Mouse (Mus musculus) C2C12 (cell line): Measurements from ENCODE around the gene Ebf4.

Source experiments
- CEBPB ChIP-seq: IDR thresholded peaks from one replicate; pipeline ENCODE4 v1.6.1; 2011; ENCODE audit warnings: low read depth, mild to moderate bottlenecking, control low read depth, moderate library complexity
- CTCF ChIP-seq: IDR thresholded peaks from one replicate; pipeline ENCODE4 v1.5.1; 2011; ENCODE audit not compliant: control insufficient read depth, insufficient read depth, insufficient read length
- MAX ChIP-seq: IDR thresholded peaks from one replicate; pipeline ENCODE4 v1.6.1; 2011; ENCODE audit warnings: mild to moderate bottlenecking, control low read depth
- MYOD1 ChIP-seq: IDR thresholded peaks from one replicate; pipeline ENCODE4 v1.6.1; 2011; ENCODE audit warnings: low read depth; ENCODE audit not compliant: control insufficient read depth, insufficient read length
- MYOG ChIP-seq: IDR thresholded peaks from one replicate; pipeline ENCODE4 v1.6.1; 2011; ENCODE audit not compliant: control insufficient read depth, insufficient read length; ENCODE audit errors: extremely low read depth
- USF1 ChIP-seq: IDR thresholded peaks from one replicate; pipeline ENCODE4 v1.6.1; 2011; ENCODE audit warnings: low read depth, mild to moderate bottlenecking, control low read depth, moderate library complexity

DNA sequence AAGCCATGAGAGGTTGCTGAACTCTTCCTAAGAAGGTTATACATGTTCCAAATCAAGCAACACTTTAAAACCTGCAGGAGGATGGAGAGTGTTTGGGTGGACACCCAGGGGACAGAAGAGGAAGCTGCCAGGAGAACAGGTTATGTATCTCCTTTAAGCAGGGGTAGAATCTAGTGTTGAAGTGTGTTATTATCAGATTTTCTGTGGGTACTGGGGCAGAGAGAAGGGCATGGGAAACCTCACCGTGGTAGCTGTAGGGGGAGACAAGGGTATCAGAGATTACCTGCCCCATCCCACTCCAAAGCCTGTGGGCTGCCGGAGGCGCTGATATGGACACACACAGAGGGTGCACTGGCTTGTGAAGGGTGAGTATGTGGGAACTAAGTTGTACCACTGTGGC, 2.0 kb upstream of the Ebf4 start:
- TF ChIP-seq CTCF, result no peak
- TF ChIP-seq MYOD1, result no peak
- no peak for TF ChIP-seq USF1
- no peak for TF ChIP-seq MAX
- TF ChIP-seq MYOG, result no peak
- TF ChIP-seq CEBPB, result no peak
